Mouse (Mus musculus): ENCODE measurements around the gene Hoxa2.

DNA sequence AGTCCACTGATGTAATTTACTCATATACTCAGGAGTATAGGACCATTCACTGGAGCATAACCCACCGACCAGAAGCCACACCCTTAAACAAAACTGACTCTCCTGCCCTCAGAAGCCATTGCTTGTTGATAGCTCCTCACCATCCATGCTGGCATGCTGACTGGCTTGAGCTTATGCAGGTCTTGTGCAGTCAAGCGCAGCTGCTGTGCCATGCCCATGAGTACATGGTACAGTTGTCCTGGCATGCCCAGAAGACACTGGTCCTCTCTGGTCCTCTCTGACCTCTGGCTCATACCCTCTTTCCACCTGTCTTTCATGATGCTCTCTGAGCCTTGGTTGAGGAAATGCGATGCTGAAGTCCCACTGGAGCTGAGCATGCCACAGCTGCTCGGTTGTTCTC lies 41.0 kb downstream of the Hoxa2 start:
- no peak for TF ChIP-seq CTCF (IDR thresholded peaks at IDR 0.05; ENCODE audit: low read depth, low read length)
- TF ChIP-seq POLR2A (IDR thresholded peaks at IDR 0.05; ENCODE audit: borderline replicate concordance, low read depth, low read length): no peak

Data from bone marrow macrophage, adult 2 months (primary cell).